Mouse (Mus musculus) stomach, postnatal 0 days (tissue): Measurements from ENCODE around the gene Cpxcr1. TPM values are rescaled to one million over a fixed set of nuclear protein-coding genes. Genes with fewer than 3 reads are reported as not detected.

Experiments
- ATAC-seq: fragments of 200-750 bp; cut with Nextera tagmentation; 2 replicates; pipeline ENCODE4 v1.8.0; 2017; ENCODE audit not compliant: low FRiP score, low TSS enrichment
- DNase-seq: peaks from one replicate; pipeline ENCODE4 v3.0.0-alpha.2; 2016; ENCODE audit warnings: low spot score
- H3K27ac ChIP-seq: fragments of 300-500 bp; sonication (generic); replicated peaks from 2 replicates; pipeline ENCODE4 v1.5.1; 2014; ENCODE audit warnings: mild to moderate bottlenecking, control low read depth
- H3K27me3 ChIP-seq: fragments of 300-500 bp; sonication (generic); 2 replicates; pipeline ENCODE4 v1.6.1; 2014; ENCODE audit warnings: low read length; ENCODE audit not compliant: control insufficient read depth, insufficient read depth
- H3K36me3 ChIP-seq: fragments of 300-500 bp; sonication (generic); 2 replicates; pipeline ENCODE4 v1.6.1; 2014; ENCODE audit warnings: low read length, mixed read lengths; ENCODE audit not compliant: control insufficient read depth, insufficient read depth
- H3K4me1 ChIP-seq: fragments of 300-500 bp; sonication (generic); replicated peaks from 2 replicates; pipeline ENCODE4 v1.6.1; 2014; ENCODE audit warnings: antibody characterized with exemption; ENCODE audit not compliant: control insufficient read depth, insufficient read depth
- H3K4me2 ChIP-seq: fragments of 300-500 bp; sonication (generic); replicated peaks from 2 replicates; pipeline ENCODE4 v1.6.1; 2014; ENCODE audit warnings: low read depth, mild to moderate bottlenecking, control low read depth, moderate library complexity
- H3K4me3 ChIP-seq: fragments of 300-500 bp; sonication (generic); 2 replicates; pipeline ENCODE4 v1.5.1; 2014; ENCODE audit warnings: low read depth, low read length, control low read depth
- H3K9ac ChIP-seq: fragments of 300-500 bp; sonication (generic); 2 replicates; pipeline ENCODE4 v1.6.1; 2014; ENCODE audit warnings: mild to moderate bottlenecking, low read length, control low read depth, mixed read lengths
- H3K9me3 ChIP-seq: fragments of 300-500 bp; sonication (generic); 2 replicates; pipeline ENCODE4 v1.6.1; 2016; ENCODE audit warnings: low read length; ENCODE audit not compliant: control insufficient read depth
- CTCF ChIP-seq: IDR thresholded peaks from 2 replicates; pipeline ENCODE4 v1.5.1; 2016; ENCODE audit warnings: antibody characterized with exemption, low read depth, mild to moderate bottlenecking, moderate library complexity
- EP300 ChIP-seq: optimal IDR thresholded peaks from 2 replicates; pipeline ENCODE3; 2016; ENCODE audit warnings: antibody characterized with exemption
- polyA plus RNA-seq: library from polyadenylated mRNA; unstranded; fragments of >200 nt; fragmentation: Nextera tagmentation; extraction: Ambion mirVana; gene quantifications from 2 replicates; pipeline ENCODE4 v1.2.1, GENCODE M21; 2015

Cpxcr1 gene
- polyA plus RNA-seq = not detected in 2 replicates

GRCm38 (mm10) chrX:116448644-116449043 lies at the start of gene Cpxcr1:
TSS of gene Cpxcr1 (plus strand) at chrX:116448944.
- no peak within 1 kb of the TSS for H3K4me2 ChIP-seq
- DNase-seq (no peak), ATAC-seq (no peak)
- no peaks in the 10 kb centered on the region for H3K4me1 ChIP-seq
- H3K9me3 ChIP-seq = no peaks in the 10 kb centered on the region
- no peak within 1 kb of the TSS for H3K27ac ChIP-seq
- TF ChIP-seq EP300 (no peak), CTCF (no peak)
- H3K9ac ChIP-seq = no peak within 1 kb of the TSS
- no peak within 1 kb of the TSS for H3K4me3 ChIP-seq
- no peaks in the 10 kb centered on the region for H3K36me3 ChIP-seq
- no peaks in the 10 kb centered on the region for H3K27me3 ChIP-seq

Other genes with a start within 250 kb of the Cpxcr1 start
- not detected in 2 replicates for gene H2afb2, start 232.2 kb downstream of the Cpxcr1 start, polyA plus RNA-seq